Mouse (Mus musculus) telencephalon, adult 2 months (tissue): Measurements from ENCODE around the gene Cisd2.
A peak's percentile ranks its signal among the peaks of the same experiment; 100 is the strongest.

Source experiments
- DNase-seq: peaks from one replicate; pipeline ENCODE4 v3.0.0-alpha.2; 2011; ENCODE audit warnings: low read depth, low spot score

Gene Cisd2

DNA sequence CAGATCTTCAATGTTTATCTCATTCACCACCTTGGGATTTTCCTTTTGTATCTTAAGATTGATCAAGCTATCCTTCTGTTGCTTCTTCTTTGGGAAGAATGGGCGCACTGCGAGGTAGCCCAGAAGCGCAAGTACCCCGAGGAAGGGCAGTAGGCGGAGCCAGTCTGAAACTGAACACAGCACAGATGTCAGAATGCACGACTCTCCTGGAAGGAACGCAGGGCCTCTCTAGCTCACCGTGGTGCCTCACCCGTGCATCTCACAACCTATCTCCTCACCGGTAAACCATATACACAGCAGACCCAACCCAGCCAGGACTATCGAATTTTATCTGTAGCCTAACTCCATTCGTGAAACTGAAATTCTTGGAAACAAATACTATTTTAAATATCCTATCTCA lies 12.7 kb downstream of the Cisd2 start:
- DNase-seq = no peak

DNA sequence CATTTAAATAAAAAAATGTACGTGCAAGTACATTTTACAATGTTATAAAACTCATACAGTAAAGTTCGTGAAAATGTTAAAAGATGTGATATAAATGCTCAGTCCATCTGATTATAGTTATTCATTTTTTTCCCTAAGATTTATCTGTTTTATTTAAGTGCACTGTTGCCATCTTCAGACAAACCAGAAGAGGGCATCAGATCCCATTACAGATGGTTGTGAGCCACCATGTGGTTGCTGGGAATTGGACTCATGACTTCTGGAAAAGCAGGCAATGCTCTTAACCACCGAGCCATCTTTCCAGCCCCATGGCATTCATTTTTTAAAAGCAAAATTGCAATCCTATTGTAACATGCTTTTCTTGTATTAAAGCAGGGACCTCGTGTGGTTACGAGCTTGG lies 14.5 kb downstream of the Cisd2 start:
- DNase-seq = no peak

DNA sequence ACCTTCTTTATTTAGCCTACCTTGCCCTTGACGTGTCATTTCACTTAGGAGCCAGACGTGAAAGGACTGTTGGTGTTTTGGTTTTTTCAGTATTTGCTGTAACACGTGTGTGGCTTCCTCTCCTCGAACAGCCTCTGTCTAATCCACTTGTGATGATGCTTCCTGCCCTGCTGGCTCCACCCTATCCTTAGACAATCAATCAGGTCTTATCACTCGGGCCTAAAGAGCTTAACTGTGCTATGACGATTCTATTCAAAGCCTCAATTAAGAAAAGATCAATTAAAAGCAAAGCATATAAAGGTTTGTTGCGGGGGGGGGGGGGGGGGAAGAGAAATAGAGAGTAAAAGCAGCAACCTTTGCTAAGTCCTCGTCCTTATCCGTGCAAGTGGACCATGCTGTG lies 16.4 kb downstream of the Cisd2 start:
- no peak for DNase-seq

DNA sequence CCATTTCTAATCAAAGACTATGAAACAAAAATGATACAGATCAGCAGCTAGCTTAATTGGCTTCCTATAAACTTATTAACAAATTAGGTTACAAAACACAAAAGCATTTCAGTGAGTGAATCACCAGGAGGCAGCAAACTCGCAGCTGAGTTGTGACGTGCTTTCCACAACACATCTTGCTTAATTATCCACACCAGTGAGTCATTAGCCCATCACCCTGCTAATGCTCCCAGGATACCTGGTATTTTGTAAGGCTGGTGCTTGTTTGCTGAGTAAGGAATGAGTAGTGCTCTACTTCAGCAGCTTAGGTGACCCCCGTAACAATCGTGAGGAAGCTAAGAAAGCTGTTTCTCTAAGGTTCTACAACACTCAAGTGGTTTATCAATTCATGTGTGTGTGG lies 19.1 kb downstream of the Cisd2 start:
- DNase-seq = no peak

DNA sequence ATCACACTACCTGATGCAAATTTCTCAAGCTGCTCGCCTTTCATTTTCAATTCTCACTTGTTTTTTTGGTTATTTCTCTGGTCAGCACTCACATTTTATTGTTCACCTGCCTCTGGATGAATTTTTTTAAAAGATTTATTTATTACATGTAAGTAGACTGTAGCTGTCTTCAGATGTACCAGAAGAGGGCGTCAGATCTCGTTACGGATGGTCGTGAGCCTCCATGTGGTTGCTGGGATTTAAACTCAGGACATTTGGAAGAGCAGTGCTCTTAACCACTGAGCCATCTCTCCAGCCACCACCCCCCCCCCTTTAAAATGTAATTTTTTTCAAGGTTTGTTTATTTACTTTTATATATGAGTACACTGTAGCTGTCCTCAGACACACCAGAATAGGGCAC lies 19.9 kb downstream of the Cisd2 start:
- DNase-seq = no peak

DNA sequence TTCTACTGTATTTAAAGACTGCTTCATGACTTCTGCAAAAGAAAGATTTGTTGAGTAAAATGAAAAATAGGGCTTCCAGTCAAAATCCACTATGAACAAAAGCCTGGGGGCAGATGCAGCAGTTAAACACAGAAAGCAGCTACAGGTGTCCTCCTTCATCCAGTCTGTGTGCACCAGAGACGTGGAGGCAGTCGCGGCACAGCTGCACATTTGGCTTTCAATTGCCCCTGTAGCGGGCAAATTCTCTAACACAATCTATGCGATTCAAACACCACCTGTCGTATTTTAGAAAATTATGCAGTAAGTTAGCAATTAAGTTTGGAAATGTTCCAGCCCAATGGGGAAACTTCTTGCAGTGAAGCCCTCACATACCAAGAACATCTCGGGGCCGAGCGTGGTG lies 20.5 kb downstream of the Cisd2 start:
- peak; percentile 22 for DNase-seq

DNA sequence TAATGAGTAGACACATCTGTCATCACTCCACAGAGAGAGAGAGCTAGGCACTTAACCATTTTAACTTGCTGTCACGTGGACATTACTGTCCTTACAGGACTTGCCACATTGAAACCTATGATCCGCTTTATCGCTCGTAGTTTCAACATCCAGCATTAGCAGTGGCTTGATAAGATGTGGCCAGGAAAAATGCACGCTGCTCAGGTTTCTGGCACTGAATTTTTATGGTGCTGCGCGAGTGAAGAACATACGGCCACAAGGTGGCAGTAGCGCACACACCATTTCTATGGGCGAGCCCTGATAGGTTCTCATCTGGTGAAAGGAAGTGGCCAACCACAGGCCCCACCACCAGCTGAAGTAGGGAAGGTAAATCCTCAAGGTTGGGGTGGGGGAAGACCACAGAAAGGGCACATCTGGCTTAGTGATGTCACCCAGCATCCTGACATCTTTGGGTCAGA lies 21.5 kb downstream of the Cisd2 start:
- DNase-seq = peak; percentile 50

DNA sequence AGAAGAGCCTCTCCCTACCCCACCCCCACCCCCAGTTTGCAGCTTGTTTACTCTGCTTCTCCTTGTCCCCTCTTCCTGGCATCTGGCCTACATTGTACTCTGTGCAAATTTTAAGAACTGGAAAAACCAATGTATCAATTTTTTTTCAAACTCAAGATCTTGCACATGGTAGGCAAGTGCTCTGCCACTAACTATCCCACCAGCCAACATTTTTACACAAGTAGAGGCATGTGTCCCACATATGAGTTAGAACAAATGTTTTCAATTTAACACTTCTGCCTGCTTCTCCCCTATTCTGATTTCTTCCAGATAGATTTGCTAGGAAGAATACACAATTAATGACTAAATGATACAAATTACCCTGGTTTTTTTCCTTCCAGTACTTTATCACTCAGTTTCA lies 26.6 kb downstream of the Cisd2 start:
- no peak for DNase-seq

DNA sequence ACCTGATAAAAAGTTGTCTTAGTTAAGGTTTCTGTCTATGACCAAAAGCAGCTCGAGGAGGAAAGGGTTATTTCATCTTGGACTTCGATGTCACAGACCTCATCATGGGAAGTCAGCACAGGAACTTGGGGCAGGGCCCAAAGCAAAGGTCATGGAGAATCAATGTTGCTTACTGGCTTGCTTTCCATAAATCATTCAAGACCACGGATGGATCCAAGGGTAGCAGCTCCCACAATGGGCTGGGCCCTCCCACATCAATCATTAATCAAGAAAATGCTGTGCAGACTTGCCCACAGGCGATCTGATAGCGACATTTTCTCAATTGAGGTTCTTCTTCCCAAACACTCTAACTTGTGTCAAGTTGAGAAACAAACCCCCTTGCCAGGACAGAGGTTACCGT lies 27.6 kb downstream of the Cisd2 start:
- DNase-seq = no peak

DNA sequence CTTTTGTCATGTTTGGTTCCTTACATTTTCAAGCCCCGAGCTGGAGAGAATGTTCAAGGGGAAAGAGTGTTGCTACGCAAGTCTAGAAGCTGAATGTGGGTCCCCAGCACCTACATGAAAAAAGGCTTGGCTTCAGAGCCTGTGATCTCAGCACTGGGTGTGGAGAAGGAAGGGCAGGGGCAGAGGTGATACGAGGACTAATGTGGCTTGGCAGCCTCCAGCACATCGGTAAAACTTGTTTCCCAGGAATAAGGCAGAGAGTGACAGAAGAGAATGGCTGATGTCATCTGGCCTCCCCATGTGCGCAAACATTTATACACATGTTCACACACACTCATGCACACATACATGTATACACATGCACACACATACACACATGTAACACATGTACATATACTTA lies 28.6 kb downstream of the Cisd2 start:
- no peak for DNase-seq

DNA sequence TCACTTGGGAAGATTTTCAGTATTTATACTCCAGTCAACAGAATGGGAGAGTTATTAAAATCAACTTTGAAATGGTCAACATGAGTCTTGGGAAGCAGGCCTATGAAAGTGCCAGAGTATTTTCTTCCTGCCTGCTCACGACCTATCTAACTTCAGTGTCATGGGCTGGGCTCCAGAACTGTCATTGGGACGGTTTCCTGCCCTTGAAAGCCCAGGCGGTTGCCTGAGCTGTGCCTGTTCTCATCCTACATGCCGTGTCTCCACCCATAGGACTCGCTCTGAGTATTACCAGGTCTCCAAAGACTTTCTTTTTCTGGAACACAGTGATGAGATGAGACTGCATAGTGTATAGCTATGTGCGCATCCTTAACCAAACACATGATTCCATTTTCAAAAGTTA lies 30.5 kb downstream of the Cisd2 start:
- no peak for DNase-seq

DNA sequence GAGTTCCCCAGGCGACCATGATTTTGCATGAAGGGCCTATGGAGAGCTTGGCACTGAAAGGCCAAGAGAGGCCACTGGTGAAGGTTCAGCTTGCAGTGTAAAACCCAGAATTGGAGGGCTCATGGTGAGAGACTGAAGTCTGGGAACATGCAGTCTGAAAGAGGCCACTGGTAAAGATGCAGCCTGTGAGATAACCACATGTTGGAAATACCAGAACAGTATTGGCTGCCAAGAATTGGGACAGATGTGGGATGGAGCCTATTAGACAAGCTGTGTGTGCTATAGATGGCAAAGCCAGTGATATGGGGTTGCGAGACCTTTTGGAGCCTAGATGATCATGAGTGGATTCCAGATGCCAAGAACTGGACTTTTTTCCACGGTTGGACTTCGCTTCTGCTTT lies 43.9 kb downstream of the Cisd2 start:
- no peak for DNase-seq

DNA sequence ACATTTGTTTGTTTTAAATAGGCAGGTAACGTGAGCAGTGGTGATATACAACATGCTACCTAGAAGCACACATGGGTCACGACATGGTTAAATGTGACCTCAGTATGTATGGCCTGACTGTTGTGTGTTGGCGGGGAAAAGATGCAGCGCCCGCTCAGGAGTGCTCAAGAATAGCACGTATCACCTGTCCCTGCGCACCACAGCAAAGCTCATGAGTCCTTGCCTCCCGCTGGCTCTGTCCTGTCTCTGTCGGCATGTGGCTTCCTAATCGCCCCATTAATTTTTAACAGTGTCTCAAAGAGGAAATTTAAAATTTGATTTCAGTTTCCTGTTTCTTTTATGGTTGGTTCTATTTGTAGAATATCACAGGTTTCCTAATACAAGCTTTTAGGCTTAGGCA lies 46.3 kb downstream of the Cisd2 start:
- no peak for DNase-seq

DNA sequence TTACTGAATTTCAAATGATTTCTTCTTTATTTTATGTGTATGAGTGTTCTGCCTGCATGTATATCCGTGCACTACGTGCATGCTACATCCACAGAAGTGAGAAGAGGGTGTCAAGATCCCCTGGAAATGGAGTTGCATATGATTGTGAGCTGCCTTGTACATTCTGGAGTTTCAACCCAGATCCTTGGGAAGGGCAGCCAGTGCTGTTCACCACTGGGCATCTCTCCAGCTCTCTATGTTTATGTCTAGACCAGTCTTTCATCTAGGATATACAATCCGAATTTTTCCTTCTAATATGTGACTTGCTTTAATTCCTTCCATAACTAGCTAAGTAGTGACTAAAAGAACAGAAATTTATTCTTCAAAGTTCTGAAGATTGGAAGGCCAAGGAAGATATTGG lies 47.9 kb downstream of the Cisd2 start:
- DNase-seq = no peak

DNA sequence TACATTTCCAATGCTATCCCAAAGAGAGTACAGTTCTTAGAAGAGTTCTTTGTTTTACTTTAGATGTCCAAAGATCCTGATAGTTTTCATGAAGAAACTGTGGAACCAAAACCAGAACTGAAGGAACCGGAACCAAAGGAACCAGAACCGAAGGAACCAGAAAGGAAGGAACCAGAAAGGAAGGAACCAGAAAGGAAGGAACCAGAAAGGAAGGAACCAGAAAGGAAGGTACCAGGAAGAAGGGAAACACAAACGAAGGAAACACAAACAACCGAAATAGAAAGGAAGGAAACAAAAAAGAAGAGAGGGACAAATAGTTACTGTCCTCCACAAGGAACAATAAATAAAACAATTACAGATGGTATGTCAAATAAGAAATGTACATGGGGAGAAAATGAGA lies 66.3 kb downstream of the Cisd2 start:
- DNase-seq = no peak
